Mouse (Mus musculus): ENCODE measurements around the gene Whamm.

DNA sequence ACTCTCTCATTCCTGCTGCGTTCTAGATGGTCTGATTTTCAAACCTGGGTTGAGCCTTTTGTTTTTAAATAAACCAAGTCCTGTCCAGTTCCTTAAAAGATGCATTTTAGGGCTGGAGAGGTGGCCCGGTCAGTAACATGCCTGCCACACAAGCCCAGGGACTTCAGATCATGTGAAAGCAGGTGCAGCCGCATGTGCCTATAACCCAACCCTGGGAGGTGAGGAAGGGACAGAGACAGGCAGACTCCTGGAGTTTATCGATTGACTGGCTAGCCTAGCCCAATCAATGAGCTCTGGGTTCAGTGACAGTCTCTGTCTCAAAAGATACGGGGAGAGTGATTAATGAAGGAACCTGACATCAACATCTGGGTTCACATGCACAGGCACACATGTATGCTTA, 9.9 kb upstream of the Whamm start:
- no peak for TF ChIP-seq CTCF (IDR thresholded peaks at IDR 0.05; ENCODE audit: low read depth, low read length)
- no peak for TF ChIP-seq GATA1 (IDR thresholded peaks at IDR 0.05; ENCODE audit: borderline replicate concordance, low read length)
- no peak for TF ChIP-seq TAL1 (conservative IDR thresholded peaks at IDR 0.05; ENCODE audit: low read depth, low read length)
- no peak for TF ChIP-seq GATA2 (IDR thresholded peaks at IDR 0.05; ENCODE audit: borderline replicate concordance, low read depth, low read length)

Measured in G1E (cell line).